In the genomic region with DNA sequence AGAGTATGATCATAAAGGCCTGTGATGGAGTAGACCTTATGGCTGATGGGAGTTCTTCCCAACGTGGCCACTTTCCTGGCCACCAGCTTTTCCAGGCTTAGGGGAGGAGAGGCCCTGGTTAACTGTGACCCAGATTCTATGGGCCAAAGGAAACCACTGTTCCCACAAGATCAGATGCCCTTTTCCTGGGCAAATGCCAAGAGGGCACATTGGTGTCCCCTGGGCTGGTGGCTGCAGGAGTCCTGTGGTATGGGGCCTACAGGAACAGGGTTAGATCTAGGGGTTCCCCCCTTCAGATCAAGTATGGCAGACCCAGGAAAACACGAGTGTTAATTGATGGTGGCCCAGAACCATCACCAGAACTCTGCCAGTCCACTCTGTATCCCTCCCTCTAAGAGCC, we compare ENCODE assay signal across 28 mouse cellular contexts. TPM values are rescaled to one million over a fixed set of nuclear protein-coding genes. Genes with fewer than 3 reads are reported as not detected.
DNase-seq lines count a peak whose midpoint lies in the region; ATAC-seq and TF ChIP-seq lines count a peak whose summit lies in the region.
"Had no signal": no experiment of that assay in that cellular context is flagged by ENCODE, and none has a peak within 500 bp of the region (broad histone marks: within the 10 kb centered on the region; RNA-seq: fewer than 3 reads in every experiment).

No protein-coding gene starts in this region.

- H3K4me1 ChIP-seq in liver, adult 2 months (ENCODE audit: control insufficient read depth, insufficient read depth, low read length): peaks cover 27% of the 10 kb centered on the region
- H3K4me1 ChIP-seq in liver, embryonic 11.5 days (replicated peaks; ENCODE audit: control insufficient read depth, insufficient read depth, low read length): peaks cover 19% of the 10 kb centered on the region

- H3K27ac ChIP-seq in gastrocnemius, adult 2 months: peak overlapping the region; percentile 32
- H3K27ac ChIP-seq in liver, adult 2 months (replicated peaks; ENCODE audit: insufficient read depth, low read depth, low read length): peak overlapping the region; percentile 24
- no peak overlapping the region for H3K27ac ChIP-seq in liver, embryonic 11.5 days (ENCODE audit: low read depth, low read length)
- H3K27ac ChIP-seq: embryonic facial prominence, embryonic 10.5 days; embryonic facial prominence, embryonic 13.5 days; forebrain, embryonic 12.5 days; forebrain, embryonic 15.5 days; heart, embryonic 13.5 days; hindbrain, embryonic 14.5 days; hindbrain, postnatal 0 days had no signal

- peaks cover 6% of the 10 kb centered on the region; the same call in 1 of the 2 replicates for H3K36me3 ChIP-seq in liver, adult 2 months (ENCODE audit: control insufficient read depth, insufficient read depth, low read length)
- H3K36me3 ChIP-seq in liver, embryonic 11.5 days (ENCODE audit: control insufficient read depth, insufficient read depth, low read length): peaks cover 8% of the 10 kb centered on the region

- H3K4me2 ChIP-seq in liver, embryonic 11.5 days: no peak overlapping the region
- H3K4me2 ChIP-seq: embryonic facial prominence, embryonic 13.5 days; forebrain, embryonic 12.5 days; forebrain, embryonic 15.5 days; heart, embryonic 13.5 days; hindbrain, embryonic 14.5 days had no signal

- H3K9ac ChIP-seq in liver, adult 2 months (ENCODE audit: low read depth, low read length): no peak overlapping the region
- H3K9ac ChIP-seq in liver, embryonic 11.5 days (ENCODE audit: low read depth, low read length): no peak overlapping the region
- H3K9ac ChIP-seq: embryonic facial prominence, embryonic 13.5 days; forebrain, embryonic 12.5 days; forebrain, embryonic 15.5 days; heart, embryonic 13.5 days; hindbrain, embryonic 14.5 days had no signal

- WGBS in liver, adult 2 months: 53% methylated on average over 2 of the region's 2 CpGs
- WGBS in liver, embryonic 11.5 days: 90% methylated on average over 2 of the region's 2 CpGs

- H3K79me2 ChIP-seq in liver, adult 2 months (ENCODE audit: control insufficient read depth, insufficient read depth, low read length): no peaks in the 10 kb centered on the region

- no peaks in the 10 kb centered on the region for H3K27me3 ChIP-seq in liver, adult 2 months (ENCODE audit: control insufficient read depth, insufficient read depth, low read length)
- H3K27me3 ChIP-seq in liver, embryonic 11.5 days (replicated peaks; ENCODE audit: control insufficient read depth, insufficient read depth, low read length): no peaks in the 10 kb centered on the region
- H3K27me3 ChIP-seq: embryonic facial prominence, embryonic 13.5 days; forebrain, embryonic 12.5 days; forebrain, embryonic 15.5 days had no signal

- intact Hi-C loops in gastrocnemius, adult 2 months (cut with DNase I): no loop called here
- intact Hi-C loops in gastrocnemius, postnatal 36 days (cut with DNase I): no loop called here

- ATAC-seq in liver, embryonic 11.5 days (replicated peaks; ENCODE audit: low FRiP score): no peak
- ATAC-seq: CD4-positive, CD25-positive, alpha-beta regulatory T cell, adult 4 months; forebrain, embryonic 15.5 days; hindbrain, postnatal 0 days; inflammation-experienced regulatory T-cells, adult 6 months; intestine, embryonic 16.5 days had no signal

- no peak overlapping the region for H3K4me3 ChIP-seq in gastrocnemius, adult 2 months
- H3K4me3 ChIP-seq in liver, adult 2 months (ENCODE audit: insufficient read depth, low read depth, low read length): no peak overlapping the region
- no peak overlapping the region for H3K4me3 ChIP-seq in liver, embryonic 11.5 days (ENCODE audit: low read depth, low read length)
- H3K4me3 ChIP-seq: embryonic facial prominence, embryonic 10.5 days; embryonic facial prominence, embryonic 13.5 days; erythroblast, embryonic 14.5 days; forebrain, embryonic 12.5 days; forebrain, embryonic 15.5 days; heart, embryonic 13.5 days had no signal

- TF ChIP-seq POLR2A in liver, adult 2 months (IDR thresholded peaks at IDR 0.05; ENCODE audit: extremely low read depth, insufficient read depth, low read length): no peak

- TF ChIP-seq CTCF in gastrocnemius, adult 2 months (IDR thresholded peaks at IDR 0.05): no peak
- no peak for TF ChIP-seq CTCF in liver, adult 2 months (IDR thresholded peaks at IDR 0.05; ENCODE audit: low read depth, low read length)

- peak; percentile 9 for DNase-seq in cerebellum, adult 8-10 months
- DNase-seq in cerebellum, postnatal 4 days (ENCODE audit: low spot score in 2 of 2): no peak
- no peak for DNase-seq in gastrocnemius, adult 2 months
- DNase-seq in gastrocnemius, postnatal 36 days: no peak
- DNase-seq in liver, adult 2 months (ENCODE audit: extremely low read depth, low read depth, low spot score): peak; percentile 82
- no peak for DNase-seq in liver, embryonic 11.5 days (ENCODE audit: low spot score)
- DNase-seq: adrenal gland, adult 8-10 months; adrenal gland, postnatal 36 days; cerebellum, postnatal 14 days; embryo, embryonic 11 days; gastrocnemius, postnatal 10 days; heart, adult 18-20 months; heart, postnatal 14 days; heart, postnatal 4 days; kidney, adult 2 months had no signal

- no peaks in the 10 kb centered on the region for H3K9me3 ChIP-seq in liver, embryonic 11.5 days (ENCODE audit: control insufficient read depth, low read length)
- H3K9me3 ChIP-seq: embryonic facial prominence, embryonic 10.5 days; embryonic facial prominence, embryonic 13.5 days; forebrain, embryonic 12.5 days; forebrain, embryonic 15.5 days; heart, embryonic 13.5 days had no signal

RNA-seq across cellular contexts. Expression of gene Fbxo6, which starts 4.2 kb away (rescaled TPM):
- total RNA-seq in gastrocnemius, adult 2 months (2021): 10 to 100 TPM; 36.8 to 46.4 TPM
- total RNA-seq in gastrocnemius, postnatal 36 days (2021): 10 to 100 TPM; 32.7 to 33.5 TPM
- total RNA-seq in liver, adult 2 months (2014; rRNA removed): 35.0 and 38.7 TPM in 2 replicates
- polyA plus RNA-seq in liver, adult 2 months (2012; rRNA removed): 91.9 and 97.2 TPM in 2 replicates
- polyA plus RNA-seq in liver, embryonic 11.5 days (2014; fragmentation: Nextera tagmentation; extraction: Ambion mirVana): 30.6 and 34.4 TPM in 2 replicates

RNA-seq across cellular contexts. Expression of gene Fbxo44, which starts 12.6 kb away (rescaled TPM):
- total RNA-seq in gastrocnemius, adult 2 months (2021): 1 to 10 TPM; 7.5 to 9.7 TPM
- total RNA-seq in gastrocnemius, postnatal 36 days (2021): 1 to 10 TPM; 6.3 to 9.1 TPM
- 1.9 and 2.7 TPM in 2 replicates for total RNA-seq in liver, adult 2 months (2014; rRNA removed)
- polyA plus RNA-seq in liver, adult 2 months (2012; rRNA removed): 2.2 and 3.4 TPM in 2 replicates
- 2.9 and 3.0 TPM in 2 replicates for polyA plus RNA-seq in liver, embryonic 11.5 days (2014; fragmentation: Nextera tagmentation; extraction: Ambion mirVana)

RNA-seq across cellular contexts. Expression of gene Fbxo2, which starts 12.7 kb away (rescaled TPM):
- under 1 TPM in 1 of 2 experiments, not detected in 1; 0.43 TPM for total RNA-seq in gastrocnemius, adult 2 months (2021)
- not detected for total RNA-seq in gastrocnemius, postnatal 36 days (2021)
- 0.18 TPM in 1 of 2 replicates, not detected in the other for total RNA-seq in liver, adult 2 months (2014; rRNA removed)
- polyA plus RNA-seq in liver, adult 2 months (2012; rRNA removed): 0.14 and 0.23 TPM in 2 replicates
- 0.73 and 0.74 TPM in 2 replicates for polyA plus RNA-seq in liver, embryonic 11.5 days (2014; fragmentation: Nextera tagmentation; extraction: Ambion mirVana)
- total RNA-seq: gastrocnemius, postnatal 4 days; heart, postnatal 14 days had no signal
- polyA plus RNA-seq: CD4-positive, CD25-positive, alpha-beta regulatory T cell, adult 4 months; erythroblast, embryonic 14.5 days; inflammation-experienced regulatory T-cells, adult 6 months had no signal

RNA-seq across cellular contexts. Expression of gene Draxin, which starts 17.2 kb away (rescaled TPM):
- under 1 TPM in 1 of 2 experiments, not detected in 1; 0.03 TPM for total RNA-seq in gastrocnemius, adult 2 months (2021)
- under 1 TPM in 1 of 2 experiments, not detected in 1; 0.10 TPM for total RNA-seq in gastrocnemius, postnatal 36 days (2021)
- not detected in 2 replicates for total RNA-seq in liver, adult 2 months (2014; rRNA removed)
- not detected in 2 replicates for polyA plus RNA-seq in liver, adult 2 months (2012; rRNA removed)
- 0.12 and 0.31 TPM in 2 replicates for polyA plus RNA-seq in liver, embryonic 11.5 days (2014; fragmentation: Nextera tagmentation; extraction: Ambion mirVana)
- total RNA-seq: heart, postnatal 4 days had no signal
- polyA plus RNA-seq: CD4-positive, CD25-positive, alpha-beta regulatory T cell, adult 4 months; erythroblast, embryonic 14.5 days; heart, embryonic 16.5 days; inflammation-experienced regulatory T-cells, adult 6 months had no signal

RNA-seq across cellular contexts. Expression of gene Mad2l2, which starts 17.5 kb away (rescaled TPM):
- total RNA-seq in gastrocnemius, adult 2 months (2021): 10 to 100 TPM; 10.3 to 18.0 TPM
- 10 to 100 TPM; 10.9 to 12.6 TPM for total RNA-seq in gastrocnemius, postnatal 36 days (2021)
- 8.1 and 8.9 TPM in 2 replicates for total RNA-seq in liver, adult 2 months (2014; rRNA removed)
- 49.6 and 58.5 TPM in 2 replicates for polyA plus RNA-seq in liver, adult 2 months (2012; rRNA removed)
- 41.4 and 44.7 TPM in 2 replicates for polyA plus RNA-seq in liver, embryonic 11.5 days (2014; fragmentation: Nextera tagmentation; extraction: Ambion mirVana)

Comparison
In these comparisons a context has a peak if more than half of its experiments do, and no peak if none do; other contexts are left out.
1. DNase-seq: peak in cerebellum, adult 8-10 months (single experiment) and liver, adult 2 months (single experiment); none in cerebellum, postnatal 4 days (0 of 2), gastrocnemius, adult 2 months (single experiment), gastrocnemius, postnatal 36 days (0 of 2) and liver, embryonic 11.5 days (single experiment).